In genomic region chr12:17552949-17553348, GRCm38 (mm10) we compare ENCODE assay signal across 19 mouse cellular contexts. TPM values are rescaled to one million over a fixed set of nuclear protein-coding genes. Genes with fewer than 3 reads are reported as not detected.
DNase-seq lines count a peak whose midpoint lies in the region; ATAC-seq and TF ChIP-seq lines count a peak whose summit lies in the region.
"Had no signal": no experiment of that assay in that cellular context is flagged by ENCODE, and none has a peak within 500 bp of the region (broad histone marks: within the 10 kb centered on the region; RNA-seq: fewer than 3 reads in every experiment).

No protein-coding gene starts in this region.

- TF ChIP-seq EP300 in stomach, postnatal 0 days (optimal IDR thresholded peaks at IDR 0.05): no peak

- ATAC-seq in stomach, embryonic 16.5 days (ENCODE audit: insufficient read depth, low FRiP score): no peak
- ATAC-seq in stomach, postnatal 0 days (ENCODE audit: low FRiP score, low TSS enrichment): no peak
- ATAC-seq in midbrain, embryonic 16.5 days: no peak

- 65% methylated on average over 2 of the region's 2 CpGs for WGBS in stomach, embryonic 16.5 days
- 52% methylated on average over 2 of the region's 2 CpGs for WGBS in stomach, postnatal 0 days
- 75% methylated on average over 2 of the region's 2 CpGs for WGBS in midbrain, embryonic 16.5 days

- no peak overlapping the region for H3K4me3 ChIP-seq in stomach, embryonic 16.5 days (replicated peaks; ENCODE audit: low read length)
- H3K4me3 ChIP-seq in stomach, postnatal 0 days (ENCODE audit: low read depth, low read length): no peak overlapping the region
- peak overlapping the region; percentile 16 for H3K4me3 ChIP-seq in erythroblast, embryonic 14.5 days (replicated peaks)
- no peak overlapping the region for H3K4me3 ChIP-seq in myocyte
- H3K4me3 ChIP-seq in midbrain, embryonic 16.5 days (ENCODE audit: low read depth, low read length): no peak overlapping the region
- H3K4me3 ChIP-seq: embryonic facial prominence, embryonic 10.5 days; hindbrain, embryonic 10.5 days; lung, embryonic 15.5 days; neural tube, embryonic 12.5 days had no signal

- 0 out of 2 replicates have a peak overlapping the region, but pooled peaks have one; percentile 6 for H3K27ac ChIP-seq in stomach, embryonic 16.5 days (ENCODE audit: low read length)
- no peak overlapping the region for H3K27ac ChIP-seq in stomach, postnatal 0 days (replicated peaks)
- H3K27ac ChIP-seq in midbrain, embryonic 16.5 days (ENCODE audit: low read length): no peak overlapping the region
- H3K27ac ChIP-seq: embryonic facial prominence, embryonic 10.5 days; hindbrain, embryonic 10.5 days; lung, embryonic 15.5 days; neural tube, embryonic 12.5 days had no signal

- H3K4me2 ChIP-seq in stomach, embryonic 16.5 days (ENCODE audit: low read depth, low read length): no peak overlapping the region
- no peak overlapping the region for H3K4me2 ChIP-seq in stomach, postnatal 0 days (replicated peaks; ENCODE audit: low read depth)
- no peak overlapping the region for H3K4me2 ChIP-seq in myocyte (ENCODE audit: low read depth)
- H3K4me2 ChIP-seq in midbrain, embryonic 16.5 days (ENCODE audit: low read length): no peak overlapping the region
- H3K4me2 ChIP-seq: heart, embryonic 11.5 days; lung, embryonic 15.5 days; neural tube, embryonic 12.5 days had no signal

- no peak for TF ChIP-seq POLR2A in myocyte (IDR thresholded peaks at IDR 0.05; ENCODE audit: insufficient read length, low read depth)

- H3K79me2 ChIP-seq in myocyte (ENCODE audit: control insufficient read depth, insufficient read depth): no peaks in the 10 kb centered on the region

- peak; percentile 8 for DNase-seq in cerebellum, adult 9-10 months
- DNase-seq in cerebellum, adult 9-11 months: no peak
- DNase-seq in stomach, postnatal 0 days (ENCODE audit: low spot score): no peak
- DNase-seq in urinary bladder, postnatal 4 days (ENCODE audit: low spot score in 2 of 2): no peak
- DNase-seq: cerebellum, postnatal 25 days; gastrocnemius, postnatal 36 days; kidney, adult 8-10 months; kidney, postnatal 4 days; right cerebral cortex, postnatal 25 days; thymus, adult 2 months had no signal

- no peaks in the 10 kb centered on the region for H3K9me3 ChIP-seq in stomach, embryonic 16.5 days (replicated peaks; ENCODE audit: control insufficient read depth, low read length)
- H3K9me3 ChIP-seq in stomach, postnatal 0 days (ENCODE audit: control insufficient read depth, low read length): no peaks in the 10 kb centered on the region
- H3K9me3 ChIP-seq in erythroblast, embryonic 14.5 days (ENCODE audit: control insufficient read depth, low read length): no peaks in the 10 kb centered on the region
- no peaks in the 10 kb centered on the region for H3K9me3 ChIP-seq in midbrain, embryonic 16.5 days (replicated peaks; ENCODE audit: control insufficient read depth, low read length, poor library complexity, severe bottlenecking)
- H3K9me3 ChIP-seq: embryonic facial prominence, embryonic 10.5 days; hindbrain, embryonic 10.5 days; lung, embryonic 15.5 days; neural tube, embryonic 12.5 days had no signal

- H3K27me3 ChIP-seq in stomach, embryonic 16.5 days (ENCODE audit: control insufficient read depth, insufficient read depth, low read length): no peaks in the 10 kb centered on the region
- no peaks in the 10 kb centered on the region for H3K27me3 ChIP-seq in stomach, postnatal 0 days (ENCODE audit: control insufficient read depth, insufficient read depth, low read length)
- H3K27me3 ChIP-seq in erythroblast, embryonic 14.5 days (ENCODE audit: control insufficient read depth): peaks cover 8% of the 10 kb centered on the region
- no peaks in the 10 kb centered on the region for H3K27me3 ChIP-seq in myocyte (ENCODE audit: control insufficient read depth, insufficient read depth, insufficient read length)
- H3K27me3 ChIP-seq in midbrain, embryonic 16.5 days (ENCODE audit: control insufficient read depth, insufficient read depth, low read depth, low read length): no peaks in the 10 kb centered on the region
- H3K27me3 ChIP-seq: lung, embryonic 15.5 days; neural tube, embryonic 12.5 days had no signal

- peaks cover 4% of the 10 kb centered on the region; the same call in 1 of the 2 replicates for H3K4me1 ChIP-seq in stomach, embryonic 16.5 days (ENCODE audit: control insufficient read depth, insufficient read depth, low read length)
- H3K4me1 ChIP-seq in stomach, postnatal 0 days (replicated peaks; ENCODE audit: control insufficient read depth, insufficient read depth): 0 out of 2 replicates have a peak, but pooled peaks cover 2% of the 10 kb centered on the region
- peaks cover 65% of the 10 kb centered on the region for H3K4me1 ChIP-seq in erythroblast, embryonic 14.5 days (ENCODE audit: control insufficient read depth)
- peaks cover 13% of the 10 kb centered on the region for H3K4me1 ChIP-seq in midbrain, embryonic 16.5 days (ENCODE audit: control insufficient read depth, insufficient read depth, low read length)

- H3ac ChIP-seq in myocyte (ENCODE audit: control insufficient read depth, insufficient read length): no peak overlapping the region

- peaks cover 11% of the 10 kb centered on the region for H3K36me3 ChIP-seq in stomach, embryonic 16.5 days (ENCODE audit: control insufficient read depth, insufficient read depth, low read length)
- H3K36me3 ChIP-seq in stomach, postnatal 0 days (ENCODE audit: control insufficient read depth, insufficient read depth, low read length): 0 out of 2 replicates have a peak, but pooled peaks cover 4% of the 10 kb centered on the region
- H3K36me3 ChIP-seq in erythroblast, embryonic 14.5 days (ENCODE audit: control insufficient read depth): peaks cover 57% of the 10 kb centered on the region
- peaks cover 19% of the 10 kb centered on the region for H3K36me3 ChIP-seq in myocyte (ENCODE audit: control insufficient read depth, insufficient read depth)
- H3K36me3 ChIP-seq in midbrain, embryonic 16.5 days (ENCODE audit: control insufficient read depth, insufficient read depth, low read length): peaks cover 7% of the 10 kb centered on the region

- H3K9ac ChIP-seq in stomach, embryonic 16.5 days (ENCODE audit: low read length): no peak overlapping the region
- H3K9ac ChIP-seq in stomach, postnatal 0 days (ENCODE audit: low read length): no peak overlapping the region
- H3K9ac ChIP-seq in midbrain, embryonic 16.5 days (ENCODE audit: low read depth, low read length): no peak overlapping the region
- H3K9ac ChIP-seq: lung, embryonic 15.5 days; neural tube, embryonic 12.5 days had no signal

- TF ChIP-seq CTCF in stomach, postnatal 0 days (IDR thresholded peaks at IDR 0.05; ENCODE audit: low read depth): no peak

TF ChIP-seq in myocyte, 11 proteins besides CTCF, POLR2A, EP300 and RAD21:
- TF ChIP-seq SRF (IDR thresholded peaks at IDR 0.05; ENCODE audit: control insufficient read depth, insufficient read length, low read depth) (no peak), CEBPB (IDR thresholded peaks at IDR 0.05; ENCODE audit: insufficient read depth, poor library complexity, severe bottlenecking) (no peak), POLR2AphosphoS2 (IDR thresholded peaks at IDR 0.05; ENCODE audit: insufficient read length, low read depth) (peak; percentile 68)

RNA-seq across cellular contexts. Expression of gene Odc1, which starts 8.4 kb away (rescaled TPM):
- 151 and 158 TPM in 2 replicates for polyA plus RNA-seq in stomach, embryonic 16.5 days (2015; fragmentation: Nextera tagmentation; extraction: Ambion mirVana)
- polyA plus RNA-seq in stomach, postnatal 0 days (2015; fragmentation: Nextera tagmentation; extraction: Ambion mirVana): 67.7 and 70.4 TPM in 2 replicates
- 36.4 and 44.9 TPM in 2 replicates for polyA plus RNA-seq in erythroblast, embryonic 14.5 days (2012)
- 199 TPM for polyA plus RNA-seq in myocyte (2012; fragmentation: generic; extraction: Trizol)
- 113 and 132 TPM in 2 replicates for polyA plus RNA-seq in midbrain, embryonic 16.5 days (2015; fragmentation: Nextera tagmentation; extraction: Ambion mirVana)
